Mouse (Mus musculus) c-Kit-positive CD71-positive TER-119-positive erythroid progenitor cells, embryonic 14.5 days (primary cell): ENCODE measurements around the gene Gm10320.

Experiments used
- DNase-seq: peaks from one replicate; pipeline ENCODE4 v3.0.0-alpha.2; 2013; ENCODE audit warnings: low spot score

Gene Gm10320

GRCm38 (mm10) chr13:98491909-98492308, at the start of gene Gm10320:
Gene Gm10320 (minus strand): TSS chr13:98492001.
- no peak for DNase-seq

- no peak for DNase-seq
These were observed 49.8 kb upstream of the Gm10320 start for GRCm38 (mm10) chr13:98541601-98542000.

- no peak for DNase-seq
These were observed 48.4 kb upstream of the Gm10320 start for GRCm38 (mm10) chr13:98540206-98540605.

- no peak for DNase-seq
These were observed 47.5 kb upstream of the Gm10320 start for GRCm38 (mm10) chr13:98539311-98539710.

GRCm38 (mm10) chr13:98538587-98538986, 46.8 kb upstream of the Gm10320 start:
- DNase-seq: no peak

GRCm38 (mm10) chr13:98534913-98535262, 43.1 kb upstream of the Gm10320 start:
- no peak for DNase-seq

- no peak for DNase-seq
These were observed 42.5 kb upstream of the Gm10320 start for GRCm38 (mm10) chr13:98534190-98534912.

- DNase-seq: no peak
These were observed 41.6 kb upstream of the Gm10320 start for GRCm38 (mm10) chr13:98533415-98533814.

GRCm38 (mm10) chr13:98532699-98533375, 41.0 kb upstream of the Gm10320 start:
- no peak for DNase-seq

GRCm38 (mm10) chr13:98531976-98532375, 40.2 kb upstream of the Gm10320 start:
- no peak for DNase-seq

GRCm38 (mm10) chr13:98531306-98531705, 39.5 kb upstream of the Gm10320 start:
- DNase-seq: no peak

GRCm38 (mm10) chr13:98523719-98524316, 32.0 kb upstream of the Gm10320 start:
- DNase-seq: no peak

GRCm38 (mm10) chr13:98518341-98518740, 26.5 kb upstream of the Gm10320 start:
- no peak for DNase-seq

GRCm38 (mm10) chr13:98517666-98518065, 25.9 kb upstream of the Gm10320 start:
- no peak for DNase-seq

GRCm38 (mm10) chr13:98516985-98517384, 25.2 kb upstream of the Gm10320 start:
- no peak for DNase-seq

- DNase-seq: no peak
These were observed 20.3 kb upstream of the Gm10320 start for GRCm38 (mm10) chr13:98512066-98512465.

GRCm38 (mm10) chr13:98507656-98508055, 15.9 kb upstream of the Gm10320 start:
- no peak for DNase-seq

- no peak for DNase-seq
These were observed 14.7 kb upstream of the Gm10320 start for GRCm38 (mm10) chr13:98506496-98506895.

- no peak for DNase-seq
These were observed 14.2 kb upstream of the Gm10320 start for GRCm38 (mm10) chr13:98505989-98506388.

GRCm38 (mm10) chr13:98505489-98505857, 13.7 kb upstream of the Gm10320 start:
- no peak for DNase-seq

- DNase-seq: no peak
These were observed 13.1 kb upstream of the Gm10320 start for GRCm38 (mm10) chr13:98504661-98505488.

GRCm38 (mm10) chr13:98504181-98504660, 12.4 kb upstream of the Gm10320 start:
- DNase-seq: no peak
